Mouse (Mus musculus) limb, embryonic 14.5 days (tissue): ENCODE results near the gene Saxo1. TPM values are rescaled to one million over a fixed set of nuclear protein-coding genes. Genes with fewer than 3 reads are reported as not detected.

ENCODE experiments used
- ATAC-seq: fragments of 200-750 bp; cut with Nextera tagmentation; 2 replicates; pipeline ENCODE4 v1.8.0; 2017; ENCODE audit warnings: low read depth, moderate number of reproducible peaks, moderate TSS enrichment; ENCODE audit not compliant: low FRiP score
- DNase-seq: peaks from one replicate; pipeline ENCODE4 v3.0.0-alpha.2; 2015; ENCODE audit warnings: low spot score
- H3K27ac ChIP-seq: fragments of 300-500 bp; sonication (generic); replicated peaks from 2 replicates; pipeline ENCODE4 v1.5.1; 2014; ENCODE audit warnings: low read depth, mild to moderate bottlenecking, low read length, moderate library complexity, mixed read lengths
- H3K27me3 ChIP-seq: fragments of 300-500 bp; sonication (generic); 2 replicates; pipeline ENCODE4 v1.6.1; 2014; ENCODE audit warnings: low read length, mixed read lengths; ENCODE audit not compliant: control insufficient read depth, insufficient read depth
- H3K36me3 ChIP-seq: fragments of 300-500 bp; sonication (generic); 2 replicates; pipeline ENCODE4 v1.6.1; 2014; ENCODE audit warnings: mild to moderate bottlenecking, low read length, moderate library complexity, mixed read lengths; ENCODE audit not compliant: control insufficient read depth, insufficient read depth
- H3K4me1 ChIP-seq: fragments of 300-500 bp; sonication (generic); 2 replicates; pipeline ENCODE4 v1.6.1; 2014; ENCODE audit warnings: antibody characterized with exemption, low read length, mixed read lengths; ENCODE audit not compliant: control insufficient read depth, insufficient read depth
- H3K4me2 ChIP-seq: fragments of 300-500 bp; sonication (generic); replicated peaks from 2 replicates; pipeline ENCODE4 v1.6.1; 2014; ENCODE audit warnings: low read depth, mild to moderate bottlenecking, low read length, moderate library complexity; ENCODE audit not compliant: severe bottlenecking
- H3K4me3 ChIP-seq: fragments of 300-500 bp; sonication (generic); replicated peaks from 2 replicates; pipeline ENCODE4 v1.5.1; 2014; ENCODE audit warnings: low read length
- H3K9ac ChIP-seq: fragments of 300-500 bp; sonication (generic); 2 replicates; pipeline ENCODE4 v1.6.1; 2014; ENCODE audit warnings: mild to moderate bottlenecking, low read depth, low read length, moderate library complexity; ENCODE audit not compliant: severe bottlenecking
- H3K9me3 ChIP-seq: fragments of 300-500 bp; sonication (generic); 2 replicates; pipeline ENCODE4 v1.6.1; 2016; ENCODE audit warnings: low read length; ENCODE audit not compliant: control insufficient read depth
- POLR2A ChIP-seq: fragments of 200-500 bp; IDR thresholded peaks from 2 replicates; pipeline ENCODE4 v1.8.0; 2012; ENCODE audit warnings: inconsistent platforms, mild to moderate bottlenecking, moderate library complexity, borderline replicate concordance; ENCODE audit not compliant: insufficient read depth, insufficient read length; ENCODE audit errors: extremely low read depth
- WGBS: fragments of 180-500 bp; shearing (Covaris S2); extraction: QIAGEN DNeasy Blood & Tissue Kit; methylation state at CpG from one replicate; pipeline ENCODE4 v1.1.7; 2014; 5-methylcytosine and 5-hydroxymethylcytosine counted together
- polyA plus RNA-seq, 2 experiments: library from polyadenylated mRNA; depleted of rRNA in 1 of 2; stranded (reverse) in 1 of 2; unstranded in 1 of 2; fragments of >200 nt; fragmentation: Nextera tagmentation in 1 of 2; extraction: Ambion mirVana in 1 of 2; gene quantifications; 2 replicates each; pipeline versions ENCODE4 v1.2.1 to v1.2.3; 2012 to 2014

The Saxo1 gene
- polyA plus RNA-seq, 2 experiments: 0.14 TPM; not detected in 1

GRCm38 (mm10) chr4:86427312-86427711 is 130.8 kb downstream of the Saxo1 start:
- TF ChIP-seq POLR2A: no peak
- no peak for ATAC-seq
- 78% methylated on average over 5 of the region's 5 CpGs for WGBS

DNA sequence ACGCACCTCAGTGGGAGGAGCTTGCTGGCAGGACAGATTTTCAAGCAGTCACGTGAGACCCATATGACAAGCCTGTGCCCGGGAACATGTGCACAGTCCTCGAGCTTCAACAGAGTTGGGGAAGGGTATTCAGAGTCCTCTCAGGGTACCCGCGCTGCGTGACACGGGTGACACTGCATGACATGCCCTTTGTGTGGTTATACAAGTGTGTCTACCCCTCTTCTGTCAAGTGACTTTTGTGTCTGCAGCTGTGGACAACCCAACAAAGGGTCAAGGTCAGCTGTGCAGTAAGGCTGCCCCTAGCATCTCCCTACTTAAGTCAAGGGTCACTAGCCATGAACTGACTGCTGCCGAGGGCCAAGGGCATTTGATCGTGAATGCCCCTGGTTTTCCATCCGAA is 131.6 kb downstream of the Saxo1 start:
- DNase-seq (no peak), ATAC-seq (no peak)
- Histone ChIP-seq H3K4me1 (no peaks in the 10 kb centered on the region), H3K27me3 (no peaks in the 10 kb centered on the region), H3K4me3 (no peak overlapping the region), H3K27ac (no peak overlapping the region), H3K36me3 (peaks cover 29% of the 10 kb centered on the region), H3K9me3 (no peaks in the 10 kb centered on the region), H3K9ac (no peak overlapping the region), H3K4me2 (no peak overlapping the region)
- 83% methylated on average over 11 of the region's 11 CpGs for WGBS
- no peak for TF ChIP-seq POLR2A

More at GRCm38 (mm10) chr4:86427312-86427711, 130.8 kb downstream of the Saxo1 start:
- no peak overlapping the region for H3K9ac ChIP-seq
- no peak overlapping the region for H3K4me3 ChIP-seq
- no peak overlapping the region for H3K27ac ChIP-seq
- H3K4me2 ChIP-seq: no peak overlapping the region
- DNase-seq: no peak
- no peaks in the 10 kb centered on the region for H3K9me3 ChIP-seq
- no peaks in the 10 kb centered on the region for H3K27me3 ChIP-seq
- no peaks in the 10 kb centered on the region for H3K4me1 ChIP-seq
- peaks cover 29% of the 10 kb centered on the region for H3K36me3 ChIP-seq

DNA sequence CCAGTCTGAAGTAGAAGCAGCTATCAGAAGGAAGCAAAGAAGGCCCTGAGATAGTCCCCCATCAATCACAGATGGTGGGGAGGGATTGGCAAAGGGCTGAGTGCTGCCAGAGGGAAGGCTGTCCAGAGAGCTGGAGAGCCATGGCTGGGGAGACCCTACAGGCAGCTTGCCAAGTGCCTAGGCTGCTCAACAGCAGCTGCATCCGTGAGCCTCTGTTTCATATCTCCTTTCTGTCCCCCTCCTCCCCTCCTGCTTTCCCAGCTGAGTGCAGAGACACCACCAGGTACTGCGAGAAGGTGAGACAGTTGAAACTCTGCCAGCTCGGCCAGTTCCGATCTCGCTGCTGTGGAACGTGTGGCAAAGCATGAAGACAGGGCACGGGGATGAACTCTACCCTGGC is 132.5 kb downstream of the Saxo1 start:
- DNase-seq: no peak
- no peaks in the 10 kb centered on the region for H3K27me3 ChIP-seq
- no peak overlapping the region for H3K4me3 ChIP-seq
- H3K4me1 ChIP-seq: no peaks in the 10 kb centered on the region
- H3K27ac ChIP-seq: no peak overlapping the region
- no peak for ATAC-seq
- 55% methylated on average over 7 of the region's 7 CpGs for WGBS
- TF ChIP-seq POLR2A: no peak
- H3K4me2 ChIP-seq: no peak overlapping the region
- no peaks in the 10 kb centered on the region for H3K9me3 ChIP-seq
- peaks cover 29% of the 10 kb centered on the region for H3K36me3 ChIP-seq
- no peak overlapping the region for H3K9ac ChIP-seq

DNA sequence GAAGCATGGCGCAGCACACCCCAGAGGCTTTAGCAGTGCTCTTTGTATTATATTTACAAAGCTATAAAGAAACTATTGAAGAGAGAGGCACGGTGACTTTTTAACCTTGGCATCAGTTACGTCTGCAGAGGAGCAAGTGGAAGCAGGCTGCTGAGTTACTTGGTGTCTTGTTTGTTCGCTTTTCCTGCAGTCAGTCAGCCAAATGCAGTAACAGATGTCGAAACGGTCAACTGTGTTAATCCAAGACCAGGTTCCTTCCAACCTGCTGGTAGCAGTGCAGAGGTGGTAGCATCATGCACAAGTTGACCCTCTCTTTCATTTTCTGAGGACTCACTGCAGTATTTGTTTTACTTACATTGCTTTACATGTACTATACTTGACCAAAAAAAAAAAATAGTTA is 135.5 kb downstream of the Saxo1 start:
- no peak overlapping the region for H3K4me3 ChIP-seq
- WGBS: 65% methylated on average over 6 of the region's 6 CpGs
- TF ChIP-seq POLR2A: no peak
- no peak overlapping the region for H3K27ac ChIP-seq
- no peaks in the 10 kb centered on the region for H3K27me3 ChIP-seq
- H3K9me3 ChIP-seq: no peaks in the 10 kb centered on the region
- ATAC-seq (no peak), DNase-seq (no peak)
- peaks cover 33% of the 10 kb centered on the region for H3K36me3 ChIP-seq
- H3K9ac ChIP-seq: no peak overlapping the region
- H3K4me1 ChIP-seq: no peaks in the 10 kb centered on the region
- H3K4me2 ChIP-seq: no peak overlapping the region

DNA sequence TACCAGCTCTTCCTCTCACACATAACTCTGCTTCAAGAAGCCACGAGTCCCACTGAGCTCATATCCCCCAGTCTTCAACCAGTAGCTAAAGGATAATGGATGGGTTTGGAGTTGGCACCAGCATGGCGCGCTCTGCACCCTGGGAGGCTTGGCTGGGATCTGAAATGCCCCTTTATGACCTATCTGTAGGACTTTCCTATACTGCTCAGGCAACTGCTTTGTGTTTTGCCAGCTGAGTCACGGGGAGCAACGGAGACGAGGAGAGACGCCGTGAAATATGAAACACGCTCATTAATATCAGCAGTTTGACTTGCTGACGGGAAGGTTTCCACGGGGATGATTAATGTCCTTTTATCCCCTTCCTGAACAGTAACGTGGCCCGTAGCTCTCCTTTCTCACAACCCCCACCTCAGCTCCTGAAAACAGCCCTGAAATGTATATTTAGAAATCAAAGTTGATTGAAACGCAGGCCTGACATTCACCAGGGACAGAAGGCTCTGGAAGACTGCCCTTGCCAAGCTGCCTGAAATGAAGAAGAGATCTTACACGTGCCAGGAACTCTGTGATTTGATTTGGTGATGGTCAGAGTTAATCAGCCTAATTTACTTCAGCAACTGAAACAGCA is 141.6 kb downstream of the Saxo1 start:
- H3K27ac ChIP-seq: 0 out of 2 replicates have a peak overlapping the region, but pooled peaks have one; percentile 26
- H3K27me3 ChIP-seq: no peaks in the 10 kb centered on the region
- no peak for ATAC-seq
- 31% methylated on average over 15 of the region's 15 CpGs for WGBS
- peaks cover 8% of the 10 kb centered on the region for H3K36me3 ChIP-seq
- no peak overlapping the region for H3K4me3 ChIP-seq
- H3K4me1 ChIP-seq: peaks cover 17% of the 10 kb centered on the region
- H3K9ac ChIP-seq: no peak overlapping the region
- DNase-seq: no peak
- no peaks in the 10 kb centered on the region for H3K9me3 ChIP-seq
- H3K4me2 ChIP-seq: no peak overlapping the region
- TF ChIP-seq POLR2A: no peak
